Mouse (Mus musculus) olfactory bulb, adult 2 months (tissue): ENCODE data around the gene Emsy.

Experiments
- CTCF ChIP-seq: fragments of 200-500 bp; IDR thresholded peaks from 2 replicates; pipeline ENCODE4 v1.5.1; 2012; ENCODE audit warnings: low read depth, mild to moderate bottlenecking, low read length, moderate library complexity; ENCODE audit not compliant: insufficient read depth
- POLR2A ChIP-seq: fragments of 200-500 bp; IDR thresholded peaks from 2 replicates; pipeline ENCODE4 v1.6.1; 2012; ENCODE audit warnings: mild to moderate bottlenecking, low read depth, low read length, moderate library complexity; ENCODE audit not compliant: insufficient read depth

DNA sequence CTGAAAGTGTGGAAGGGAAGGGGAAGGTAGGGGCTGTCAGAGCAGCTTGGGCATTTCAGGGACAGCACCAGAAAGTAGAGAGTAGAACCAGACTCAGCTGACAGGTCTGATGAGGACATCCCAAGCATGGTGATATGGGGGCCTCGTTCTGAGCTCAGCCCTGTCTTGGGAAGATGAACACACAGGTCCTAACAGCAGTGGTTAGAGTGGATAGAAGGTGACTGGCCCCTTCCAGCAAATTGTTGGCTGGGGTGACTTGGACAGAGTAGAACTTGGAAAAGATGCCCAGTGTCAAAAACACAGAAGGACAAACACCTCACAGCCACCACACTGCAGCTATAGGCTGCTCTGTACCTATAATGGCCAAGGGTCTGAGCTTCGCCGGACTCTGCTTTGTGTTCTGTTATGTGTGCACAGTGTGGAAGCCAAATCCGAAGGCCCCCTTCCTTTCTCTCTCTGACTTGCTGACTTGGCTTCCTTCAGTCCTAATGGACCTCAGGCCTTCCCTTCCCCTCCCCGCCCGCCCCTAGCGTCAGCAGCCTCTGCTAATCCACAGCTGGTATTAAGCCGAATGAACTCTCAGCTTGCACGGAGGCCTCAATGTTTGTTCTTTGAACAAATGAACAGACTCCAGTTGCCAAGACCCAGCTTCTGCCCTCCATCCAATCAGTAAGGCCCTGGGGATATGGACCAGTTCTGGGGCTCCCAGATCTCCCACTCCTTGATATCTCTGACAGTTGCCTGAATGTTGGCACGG, 119.2 kb downstream of the Emsy start:
- TF ChIP-seq POLR2A (no peak), CTCF (no peak)
